Mouse (Mus musculus): ENCODE measurements at regions not wholly inside any gene's neighbourhood (a gene's known extent, or its start where the extent isn't known, plus 50 kb on each side); places are given as distances from the start of the nearest gene placed in this dataset.

GRCm38 (mm10) chr1:35826575-35827114 is 241.6 kb upstream of the Hs6st1 start:
- TF ChIP-seq CTCF (IDR thresholded peaks at IDR 0.05; ENCODE audit: insufficient read depth, low read depth, low read length) (no peak), POLR2A (IDR thresholded peaks at IDR 0.05; ENCODE audit: insufficient read depth, low read depth, low read length) (no peak)
- 87% methylated on average over 7 of the region's 7 CpGs for WGBS
- H3K4me3 ChIP-seq (ENCODE audit: insufficient read depth, low read depth, low read length), result no peak overlapping the region
- H3K4me1 ChIP-seq (ENCODE audit: control insufficient read depth, insufficient read depth, low read length), result peaks cover 3% of the 10 kb centered on the region
- no peak overlapping the region for H3K27ac ChIP-seq (ENCODE audit: insufficient read depth, low read depth, low read length)

DNA sequence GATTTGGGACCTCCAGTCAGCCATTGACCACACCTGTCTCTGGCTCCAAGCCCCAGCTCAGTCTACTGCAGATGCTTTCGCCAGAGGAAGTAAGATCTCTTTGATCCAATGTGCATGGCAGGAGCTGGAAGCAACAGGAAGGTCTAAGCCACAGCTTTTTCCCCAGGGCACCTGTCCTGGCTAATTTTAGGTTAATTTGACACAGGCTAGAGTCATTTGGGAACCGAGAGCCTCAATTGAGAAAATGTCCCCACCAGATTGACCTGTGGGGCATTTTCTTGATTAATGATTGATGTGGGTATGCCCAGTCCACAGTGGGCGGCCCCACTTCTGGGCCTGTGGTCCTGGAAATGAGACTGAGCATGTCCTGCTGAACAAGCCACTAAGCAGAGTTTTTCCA is 240.7 kb upstream of the Hs6st1 start:
- TF ChIP-seq POLR2A (IDR thresholded peaks at IDR 0.05; ENCODE audit: insufficient read depth, low read depth, low read length), result no peak
- TF ChIP-seq CTCF (IDR thresholded peaks at IDR 0.05; ENCODE audit: insufficient read depth, low read depth, low read length), result no peak
- H3K4me1 ChIP-seq (ENCODE audit: control insufficient read depth, insufficient read depth, low read length), result peaks cover 3% of the 10 kb centered on the region
- 92% methylated on average over 3 of the region's 3 CpGs for WGBS
- H3K27ac ChIP-seq (ENCODE audit: insufficient read depth, low read depth, low read length), result no peak overlapping the region
- no peak overlapping the region for H3K4me3 ChIP-seq (ENCODE audit: insufficient read depth, low read depth, low read length)

GRCm38 (mm10) chr1:35834180-35834579 is 234.0 kb upstream of the Hs6st1 start:
- no peak overlapping the region for H3K27ac ChIP-seq (ENCODE audit: insufficient read depth, low read depth, low read length)
- WGBS, result 82% methylated on average over 7 of the region's 7 CpGs
- no peak for TF ChIP-seq POLR2A (IDR thresholded peaks at IDR 0.05; ENCODE audit: insufficient read depth, low read depth, low read length)
- no peak for TF ChIP-seq CTCF (IDR thresholded peaks at IDR 0.05; ENCODE audit: insufficient read depth, low read depth, low read length)

DNA sequence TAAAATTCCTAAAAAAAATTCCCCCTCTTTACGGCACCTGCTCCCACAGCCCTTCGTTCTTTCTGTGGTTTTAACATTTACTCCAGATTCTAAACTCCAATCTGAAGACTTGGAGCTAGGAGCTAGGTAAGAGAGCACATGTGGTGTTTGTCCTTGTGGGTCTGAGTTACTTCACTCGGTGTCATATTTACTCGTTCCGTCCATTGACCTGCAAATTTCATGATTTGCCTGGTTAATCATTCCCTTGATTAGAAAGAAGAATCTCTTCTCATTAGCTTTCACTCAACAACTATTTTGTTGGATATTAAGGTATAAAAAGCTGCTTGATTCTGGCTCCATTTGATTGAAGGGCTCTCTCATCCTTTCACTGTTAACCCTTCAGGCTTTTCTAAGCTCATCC is 231.6 kb upstream of the Hs6st1 start:
- no peak for TF ChIP-seq POLR2A (IDR thresholded peaks at IDR 0.05; ENCODE audit: insufficient read depth, low read depth, low read length)
- TF ChIP-seq CTCF (IDR thresholded peaks at IDR 0.05; ENCODE audit: insufficient read depth, low read depth, low read length), result no peak
- H3K4me3 ChIP-seq (ENCODE audit: insufficient read depth, low read depth, low read length), result no peak overlapping the region
- WGBS, result 95% methylated on average over 5 of the region's 5 CpGs
- no peaks in the 10 kb centered on the region for H3K4me1 ChIP-seq (ENCODE audit: control insufficient read depth, insufficient read depth, low read length)
- no peak overlapping the region for H3K27ac ChIP-seq (ENCODE audit: insufficient read depth, low read depth, low read length)

More at GRCm38 (mm10) chr1:35834180-35834579, 234.0 kb upstream of the Hs6st1 start:
- Histone ChIP-seq H3K4me3 (ENCODE audit: insufficient read depth, low read depth, low read length) (no peak overlapping the region), H3K4me1 (ENCODE audit: control insufficient read depth, insufficient read depth, low read length) (no peaks in the 10 kb centered on the region)

- no peaks in the 10 kb centered on the region for H3K4me1 ChIP-seq (ENCODE audit: control insufficient read depth, insufficient read depth, low read length)
- TF ChIP-seq CTCF (IDR thresholded peaks at IDR 0.05; ENCODE audit: insufficient read depth, low read depth, low read length) (no peak), POLR2A (IDR thresholded peaks at IDR 0.05; ENCODE audit: insufficient read depth, low read depth, low read length) (no peak)
- whole genome bisulfite sequencing, result 56% methylated on average over 3 of the region's 3 CpGs
- no peak overlapping the region for H3K27ac ChIP-seq (ENCODE audit: insufficient read depth, low read depth, low read length)
- H3K4me3 ChIP-seq (ENCODE audit: insufficient read depth, low read depth, low read length), result no peak overlapping the region
Measured at GRCm38 (mm10) chr1:35838625-35839024, 229.6 kb upstream of the Hs6st1 start.

DNA sequence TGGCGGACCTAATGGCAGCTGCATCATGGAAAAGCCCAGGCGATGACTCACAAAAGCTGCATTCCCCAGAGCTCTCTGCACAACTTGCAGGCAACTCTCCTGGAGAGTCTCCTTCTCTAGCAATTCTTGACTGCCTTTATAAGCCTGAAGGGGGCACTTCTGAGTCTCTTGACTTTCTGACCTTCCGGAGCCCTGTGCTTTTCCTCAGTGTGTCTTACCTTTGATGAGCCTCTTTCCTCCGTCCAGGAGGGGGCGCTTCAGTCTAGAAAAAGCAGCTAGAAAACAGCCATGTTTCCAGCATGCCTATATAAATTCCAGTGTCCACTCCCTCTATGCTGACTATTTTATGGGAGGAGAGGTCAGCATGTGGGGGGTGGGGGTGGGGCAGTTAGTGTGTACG is 228.8 kb upstream of the Hs6st1 start:
- Histone ChIP-seq H3K4me1 (ENCODE audit: control insufficient read depth, insufficient read depth, low read length) (no peaks in the 10 kb centered on the region), H3K27ac (ENCODE audit: insufficient read depth, low read depth, low read length) (no peak overlapping the region), H3K4me3 (ENCODE audit: insufficient read depth, low read depth, low read length) (no peak overlapping the region)
- no peak for TF ChIP-seq CTCF (IDR thresholded peaks at IDR 0.05; ENCODE audit: insufficient read depth, low read depth, low read length)
- TF ChIP-seq POLR2A (IDR thresholded peaks at IDR 0.05; ENCODE audit: insufficient read depth, low read depth, low read length), result no peak
- WGBS, result 76% methylated on average over 6 of the region's 6 CpGs

- TF ChIP-seq POLR2A (IDR thresholded peaks at IDR 0.05; ENCODE audit: insufficient read depth, low read depth, low read length) (no peak), CTCF (IDR thresholded peaks at IDR 0.05; ENCODE audit: insufficient read depth, low read depth, low read length) (no peak)
- Histone ChIP-seq H3K4me1 (ENCODE audit: control insufficient read depth, insufficient read depth, low read length) (peaks cover 6% of the 10 kb centered on the region), H3K4me3 (ENCODE audit: insufficient read depth, low read depth, low read length) (no peak overlapping the region), H3K27ac (ENCODE audit: insufficient read depth, low read depth, low read length) (no peak overlapping the region)
- WGBS, result 94% methylated on average over 2 of the region's 2 CpGs
Measured at GRCm38 (mm10) chr1:35841626-35842025, 226.6 kb upstream of the Hs6st1 start.

DNA sequence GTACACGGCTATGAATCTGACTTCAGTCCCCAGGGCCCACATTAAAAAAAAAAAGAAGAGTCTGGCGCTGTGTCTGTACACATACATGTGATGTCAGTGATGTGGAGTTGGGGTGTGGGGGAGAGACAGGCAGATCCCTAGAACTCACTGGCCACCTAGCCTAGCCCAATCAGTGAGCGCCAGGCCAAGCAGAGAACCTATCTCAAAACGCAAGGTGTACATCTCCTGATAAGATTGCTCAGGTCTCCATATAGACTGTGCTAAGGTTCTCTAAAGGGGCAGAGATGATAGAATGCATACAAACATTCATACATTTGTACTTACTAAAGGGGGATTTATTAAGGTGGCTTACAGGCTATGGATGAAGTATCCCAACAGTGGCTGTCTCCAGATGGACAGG is 225.5 kb upstream of the Hs6st1 start:
- 98% methylated on average over 4 of the region's 4 CpGs for WGBS
- H3K27ac ChIP-seq (ENCODE audit: insufficient read depth, low read depth, low read length), result no peak overlapping the region
- no peak overlapping the region for H3K4me3 ChIP-seq (ENCODE audit: insufficient read depth, low read depth, low read length)
- H3K4me1 ChIP-seq (ENCODE audit: control insufficient read depth, insufficient read depth, low read length), result peaks cover 7% of the 10 kb centered on the region
- TF ChIP-seq POLR2A (IDR thresholded peaks at IDR 0.05; ENCODE audit: insufficient read depth, low read depth, low read length), result no peak
- TF ChIP-seq CTCF (IDR thresholded peaks at IDR 0.05; ENCODE audit: insufficient read depth, low read depth, low read length), result no peak

- TF ChIP-seq CTCF (IDR thresholded peaks at IDR 0.05; ENCODE audit: insufficient read depth, low read depth, low read length), result no peak
- no peak for TF ChIP-seq POLR2A (IDR thresholded peaks at IDR 0.05; ENCODE audit: insufficient read depth, low read depth, low read length)
- Histone ChIP-seq H3K27ac (ENCODE audit: insufficient read depth, low read depth, low read length) (no peak overlapping the region), H3K4me3 (ENCODE audit: insufficient read depth, low read depth, low read length) (no peak overlapping the region), H3K4me1 (ENCODE audit: control insufficient read depth, insufficient read depth, low read length) (peaks cover 7% of the 10 kb centered on the region)
- 65% methylated on average over 3 of the region's 3 CpGs for WGBS
Measured at GRCm38 (mm10) chr1:35843566-35843965, 224.6 kb upstream of the Hs6st1 start.

Data from olfactory bulb, adult 2 months (tissue).